Mouse (Mus musculus) limb, embryonic 10.5 days (tissue): Measurements from ENCODE around the gene Zdhhc13. TPM values are rescaled to one million over a fixed set of nuclear protein-coding genes. Genes with fewer than 3 reads are reported as not detected.

Experiments used
- polyA plus RNA-seq: library from polyadenylated mRNA; unstranded; fragments of >200 nt; fragmentation: Nextera tagmentation; extraction: Ambion mirVana; gene quantifications from 2 replicates; pipeline ENCODE4 v1.2.1, GENCODE M21; 2016

The Zdhhc13 gene
- polyA plus RNA-seq, 1 experiment from 2014 or later, result 31.1 TPM

Other genes starting within 250 kb of the Zdhhc13 start
- gene Mrgprb2, start 230.9 kb upstream of the Zdhhc13 start, polyA plus RNA-seq, result not detected in 2 replicates
- not detected in 2 replicates for gene Mrgprb3, start 145.2 kb upstream of the Zdhhc13 start, polyA plus RNA-seq
- gene Csrp3, start 59.0 kb downstream of the Zdhhc13 start, polyA plus RNA-seq, result 0.87 and 1.5 TPM in 2 replicates
- 15.2 TPM in 2 replicates for gene E2f8, start 92.6 kb downstream of the Zdhhc13 start, polyA plus RNA-seq
- 7.2 and 8.3 TPM in 2 replicates for gene Nav2, start 119.7 kb downstream of the Zdhhc13 start, polyA plus RNA-seq